21 mouse cellular contexts compared by ENCODE assay signal in the genomic region with DNA sequence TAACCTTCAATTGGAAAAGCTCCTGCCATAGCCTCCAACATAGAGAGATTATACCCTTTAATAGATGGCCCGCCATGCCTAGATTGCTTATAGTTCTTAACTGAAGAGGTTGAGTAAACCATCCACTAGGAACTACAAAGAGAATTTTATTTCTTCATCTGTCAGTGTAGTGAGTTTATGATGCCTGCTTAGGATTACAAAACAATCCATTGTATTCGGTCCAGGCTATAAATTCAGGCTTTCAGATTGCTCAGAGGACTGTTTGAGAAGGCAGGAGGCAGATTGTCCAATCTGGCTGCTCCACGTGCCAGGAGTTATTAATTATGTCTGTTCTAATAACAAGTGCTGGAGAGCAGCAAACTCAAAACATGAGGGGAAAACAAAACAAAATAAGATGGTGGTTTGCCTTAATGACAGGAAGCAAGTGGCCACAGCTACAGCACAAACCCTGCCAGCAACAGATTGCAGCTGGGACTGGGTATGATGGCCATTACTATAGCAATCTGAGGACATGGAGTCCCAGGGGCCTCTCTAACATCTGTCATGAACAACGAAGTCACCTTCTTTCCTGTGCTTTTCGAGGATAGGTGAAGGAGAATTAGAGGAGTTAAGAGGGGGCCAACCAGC.
A peak's percentile ranks its signal among the peaks of the same experiment; 100 is the strongest.
DNase-seq lines count a peak whose midpoint lies in the region; ATAC-seq and TF ChIP-seq lines count a peak whose summit lies in the region.
"Had no signal": no experiment of that assay in that cellular context is flagged by ENCODE, and none has a peak within 500 bp of the region (broad histone marks: within the 10 kb centered on the region; RNA-seq: fewer than 3 reads in every experiment).

No protein-coding gene starts in this region.

- no peaks in the 10 kb centered on the region for H3K4me1 ChIP-seq in midbrain, postnatal 0 days (ENCODE audit: insufficient read depth, low read length)
- no peaks in the 10 kb centered on the region for H3K4me1 ChIP-seq in midbrain, embryonic 13.5 days (replicated peaks)
- H3K4me1 ChIP-seq: heart, embryonic 12.5 days; hindbrain, embryonic 13.5 days; limb, embryonic 15.5 days; liver, embryonic 15.5 days; midbrain, embryonic 12.5 days; neural tube, embryonic 13.5 days had no signal

- ATAC-seq in midbrain, postnatal 0 days (ENCODE audit: low FRiP score): no peak
- ATAC-seq in midbrain, embryonic 13.5 days: no peak
- ATAC-seq: Patski had no signal

- no peaks in the 10 kb centered on the region for H3K9me3 ChIP-seq in midbrain, postnatal 0 days (ENCODE audit: low read length)
- no peaks in the 10 kb centered on the region for H3K9me3 ChIP-seq in midbrain, embryonic 13.5 days
- H3K9me3 ChIP-seq: heart, embryonic 12.5 days; hindbrain, embryonic 13.5 days; limb, embryonic 15.5 days; liver, embryonic 15.5 days; midbrain, embryonic 12.5 days; neural tube, embryonic 13.5 days had no signal

- DNase-seq in kidney, postnatal 10 days: peak; percentile 18
- no peak for DNase-seq in kidney, adult 8-10 months
- DNase-seq in midbrain, postnatal 0 days (ENCODE audit: low spot score): peak; percentile 17
- peak; percentile 60 for DNase-seq in forelimb bud, embryonic 11.5 days (ENCODE audit: low read depth, low spot score)
- DNase-seq in mesoderm, embryonic 11.5 days (ENCODE audit: low read depth, low spot score): peak; percentile 28
- no peak for DNase-seq in gastrocnemius, postnatal 14 days
- DNase-seq: adrenal gland, postnatal 14 days; cerebellum, adult 11-12 months; cerebellum, postnatal 14 days; gastrocnemius, postnatal 36 days; spleen, adult 18-20 months; thymus, postnatal 25 days had no signal

- H3K4me3 ChIP-seq in midbrain, postnatal 0 days (ENCODE audit: low read depth, low read length): no peak overlapping the region
- H3K4me3 ChIP-seq in midbrain, embryonic 13.5 days (replicated peaks): no peak overlapping the region
- H3K4me3 ChIP-seq: heart, embryonic 12.5 days; hindbrain, embryonic 13.5 days; layer of hippocampus, adult 2 months; limb, embryonic 15.5 days; liver, embryonic 15.5 days; midbrain, embryonic 12.5 days; neural tube, embryonic 13.5 days had no signal

- TF ChIP-seq CTCF in midbrain, postnatal 0 days (IDR thresholded peaks at IDR 0.05): no peak

- H3K36me3 ChIP-seq in midbrain, postnatal 0 days (ENCODE audit: insufficient read depth, low read length): no peaks in the 10 kb centered on the region
- H3K36me3 ChIP-seq in midbrain, embryonic 13.5 days: no peaks in the 10 kb centered on the region
- H3K36me3 ChIP-seq: heart, embryonic 12.5 days; hindbrain, embryonic 13.5 days; limb, embryonic 15.5 days; liver, embryonic 15.5 days; midbrain, embryonic 12.5 days; neural tube, embryonic 13.5 days had no signal

- no peak overlapping the region for H3K4me2 ChIP-seq in midbrain, postnatal 0 days (ENCODE audit: low read depth, low read length, poor library complexity, severe bottlenecking)
- no peak overlapping the region for H3K4me2 ChIP-seq in midbrain, embryonic 13.5 days (replicated peaks)
- H3K4me2 ChIP-seq: heart, embryonic 12.5 days; hindbrain, embryonic 13.5 days; limb, embryonic 15.5 days; liver, embryonic 15.5 days; midbrain, embryonic 12.5 days; neural tube, embryonic 13.5 days had no signal

- 75% methylated on average over 5 of the region's 5 CpGs for WGBS in midbrain, postnatal 0 days
- 80% methylated on average over 5 of the region's 5 CpGs for WGBS in midbrain, embryonic 13.5 days

- no peaks in the 10 kb centered on the region for H3K27me3 ChIP-seq in midbrain, postnatal 0 days (ENCODE audit: insufficient read depth, low read length)
- H3K27me3 ChIP-seq in midbrain, embryonic 13.5 days: no peaks in the 10 kb centered on the region
- H3K27me3 ChIP-seq: heart, embryonic 12.5 days; hindbrain, embryonic 13.5 days; limb, embryonic 15.5 days; liver, embryonic 15.5 days; midbrain, embryonic 12.5 days; neural tube, embryonic 13.5 days; Patski had no signal

- H3K9ac ChIP-seq in midbrain, postnatal 0 days (replicated peaks; ENCODE audit: low read length, poor library complexity, severe bottlenecking): no peak overlapping the region
- no peak overlapping the region for H3K9ac ChIP-seq in midbrain, embryonic 13.5 days (replicated peaks)
- H3K9ac ChIP-seq: heart, embryonic 12.5 days; hindbrain, embryonic 13.5 days; limb, embryonic 15.5 days; liver, embryonic 15.5 days; midbrain, embryonic 12.5 days; neural tube, embryonic 13.5 days had no signal

- intact Hi-C loops in gastrocnemius, postnatal 14 days (cut with DNase I; ENCODE audit: low total_unique reads): no loop called here

- no peak overlapping the region for H3K27ac ChIP-seq in midbrain, postnatal 0 days (ENCODE audit: low read depth, low read length)
- no peak overlapping the region for H3K27ac ChIP-seq in midbrain, embryonic 13.5 days
- H3K27ac ChIP-seq: hindbrain, embryonic 13.5 days; layer of hippocampus, adult 2 months; limb, embryonic 15.5 days; liver, embryonic 15.5 days; midbrain, embryonic 12.5 days; neural tube, embryonic 13.5 days had no signal

Comparison
In these comparisons a context has a peak if more than half of its experiments do, and no peak if none do; other contexts are left out.
1. DNase-seq: peak in kidney, postnatal 10 days (single experiment), midbrain, postnatal 0 days (single experiment), forelimb bud, embryonic 11.5 days (single experiment) and mesoderm, embryonic 11.5 days (single experiment); none in kidney, adult 8-10 months (0 of 2) and gastrocnemius, postnatal 14 days (single experiment).